Mouse (Mus musculus): ENCODE results near the gene Leo1.
A peak's percentile ranks its signal among the peaks of the same experiment; 100 is the strongest.

The Leo1 gene

DNA sequence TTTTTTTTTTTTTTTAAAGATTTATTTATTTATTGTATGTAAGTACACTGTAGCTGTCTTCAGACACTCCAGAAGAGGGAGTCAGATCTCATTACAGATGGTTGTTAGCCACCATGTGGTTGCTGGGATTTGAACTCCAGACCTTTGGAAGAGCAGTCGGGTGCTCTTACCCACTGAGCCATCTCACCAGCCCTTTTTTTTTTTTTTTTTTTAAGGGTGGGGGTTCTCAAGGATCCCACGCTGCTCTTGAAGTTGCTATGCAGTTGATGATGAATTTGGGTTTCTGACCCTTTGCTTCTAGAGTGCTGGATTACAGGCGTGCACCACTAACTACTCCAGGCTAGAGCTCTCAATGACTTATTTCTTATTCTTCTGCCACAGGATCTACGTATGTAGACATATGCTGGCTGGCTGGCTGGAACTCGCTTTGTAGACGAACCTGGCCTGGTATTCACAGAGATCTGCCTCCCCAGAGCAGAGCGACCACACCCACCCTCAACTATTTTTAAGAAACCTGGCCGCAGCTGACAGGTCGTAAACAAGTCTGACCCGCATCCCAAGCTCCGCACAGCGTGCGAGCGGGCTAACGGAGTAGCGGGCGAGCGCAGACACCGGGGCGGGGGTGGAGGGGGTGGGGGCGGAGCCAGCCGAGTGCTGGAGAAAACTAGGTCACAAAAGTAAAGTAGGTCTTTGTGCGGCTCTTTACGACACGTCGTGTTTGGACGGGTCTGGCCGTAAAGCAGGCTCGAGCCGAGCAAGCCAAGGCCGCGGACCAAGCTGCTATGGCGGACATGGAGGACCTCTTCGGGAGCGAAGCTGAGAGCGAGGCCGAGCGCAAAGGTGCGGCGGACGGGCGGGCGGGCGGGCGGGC, at the start of gene Leo1:
TSS of gene Leo1 (plus strand) at position 729 of the 871 bp plus-strand sequence.
- DNase-seq (ENCODE audit: low spot score), result peak; percentile 88

DNA sequence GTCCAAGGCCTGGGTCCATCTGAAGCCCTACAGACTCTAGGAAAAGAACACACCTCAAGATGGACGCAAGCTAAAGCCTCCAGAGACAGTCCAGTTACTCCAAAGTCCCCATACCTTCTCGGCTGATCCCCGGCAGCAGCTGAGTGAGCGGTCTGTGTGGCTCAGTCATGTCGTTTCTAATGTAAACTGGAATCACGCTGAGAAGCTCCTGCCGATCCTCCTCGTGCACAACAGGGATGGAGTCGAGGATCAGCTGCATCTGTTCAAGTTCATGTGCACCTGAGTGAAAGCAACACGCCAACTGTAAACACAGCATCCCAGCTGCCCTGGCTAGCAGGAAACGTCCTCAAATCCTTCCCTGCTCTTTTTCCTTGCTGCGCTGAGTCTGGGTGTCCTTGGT, 48.1 kb upstream of the Leo1 start:
- no peak for DNase-seq (ENCODE audit: low spot score)

DNA sequence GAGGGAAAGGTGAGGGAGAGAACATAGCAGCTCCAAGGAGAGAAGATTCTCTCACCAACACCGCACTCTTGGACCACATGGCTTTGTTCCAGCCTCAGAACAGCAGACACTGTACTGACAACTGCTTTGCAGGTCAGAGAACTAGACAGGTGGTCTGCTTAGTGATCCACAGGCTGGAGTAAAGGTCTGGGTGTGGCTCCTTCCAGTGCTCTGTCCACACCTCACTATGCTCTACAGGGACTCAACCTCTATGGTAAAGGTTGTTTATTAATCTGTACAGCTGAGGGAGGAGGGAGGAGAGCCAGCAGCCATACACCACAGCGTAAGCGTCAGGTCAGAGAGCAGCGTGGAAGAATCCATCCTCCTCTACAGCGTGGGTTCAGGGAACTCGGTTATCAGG, 45.4 kb upstream of the Leo1 start:
- no peak for DNase-seq (ENCODE audit: low spot score)

- DNase-seq (ENCODE audit: low spot score), result no peak
Observed at GRCm38 (mm10) chr9:75399069-75399468, 42.3 kb upstream of the Leo1 start.

DNA sequence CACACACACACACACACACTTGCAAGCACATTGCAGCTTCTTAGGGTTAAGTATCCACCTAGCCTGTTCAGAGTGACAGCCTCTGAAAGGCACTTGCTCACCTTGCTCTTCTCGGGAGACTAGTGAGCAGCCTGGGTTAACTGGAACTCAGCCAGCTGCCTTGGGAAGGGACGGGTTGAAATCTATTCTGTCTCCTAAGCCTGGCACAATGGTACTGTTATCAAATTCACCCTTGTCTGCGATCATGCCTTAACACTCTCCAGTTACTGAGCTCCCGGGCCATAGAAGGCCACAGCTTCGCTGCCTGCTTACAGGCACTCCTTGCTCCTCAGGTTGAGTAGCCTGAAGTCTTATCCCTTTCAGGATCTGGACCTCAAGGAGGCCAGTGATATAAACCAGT, 40.7 kb upstream of the Leo1 start:
- no peak for DNase-seq (ENCODE audit: low spot score)

GRCm38 (mm10) chr9:75401593-75402504, 39.5 kb upstream of the Leo1 start:
- no peak for DNase-seq (ENCODE audit: low spot score)

DNA sequence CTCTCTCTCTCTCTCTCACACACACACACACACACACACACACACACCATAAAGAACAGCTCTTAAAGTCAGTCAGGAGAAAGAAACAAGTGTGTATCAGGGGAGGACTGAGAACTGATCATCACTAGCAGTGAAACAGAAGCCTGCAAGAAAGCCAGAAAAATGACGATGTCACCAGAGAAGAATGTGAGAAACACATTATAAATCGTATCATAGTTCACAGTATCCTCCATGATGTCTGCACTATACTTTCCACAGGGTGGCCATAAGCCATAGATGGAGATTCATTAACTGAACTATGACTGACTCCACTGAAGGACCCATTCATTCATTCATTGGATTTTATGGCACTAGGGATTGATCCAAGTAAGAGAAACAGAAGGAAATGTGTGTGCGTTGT, 37.8 kb upstream of the Leo1 start:
- peak; percentile 35 for DNase-seq (ENCODE audit: low spot score)

- DNase-seq (ENCODE audit: low spot score), result peak; percentile 50
Observed at GRCm38 (mm10) chr9:75406121-75406520, 35.2 kb upstream of the Leo1 start.

- peak; percentile 67 for DNase-seq (ENCODE audit: low spot score)
Observed at GRCm38 (mm10) chr9:75407803-75408202, 33.5 kb upstream of the Leo1 start.

DNA sequence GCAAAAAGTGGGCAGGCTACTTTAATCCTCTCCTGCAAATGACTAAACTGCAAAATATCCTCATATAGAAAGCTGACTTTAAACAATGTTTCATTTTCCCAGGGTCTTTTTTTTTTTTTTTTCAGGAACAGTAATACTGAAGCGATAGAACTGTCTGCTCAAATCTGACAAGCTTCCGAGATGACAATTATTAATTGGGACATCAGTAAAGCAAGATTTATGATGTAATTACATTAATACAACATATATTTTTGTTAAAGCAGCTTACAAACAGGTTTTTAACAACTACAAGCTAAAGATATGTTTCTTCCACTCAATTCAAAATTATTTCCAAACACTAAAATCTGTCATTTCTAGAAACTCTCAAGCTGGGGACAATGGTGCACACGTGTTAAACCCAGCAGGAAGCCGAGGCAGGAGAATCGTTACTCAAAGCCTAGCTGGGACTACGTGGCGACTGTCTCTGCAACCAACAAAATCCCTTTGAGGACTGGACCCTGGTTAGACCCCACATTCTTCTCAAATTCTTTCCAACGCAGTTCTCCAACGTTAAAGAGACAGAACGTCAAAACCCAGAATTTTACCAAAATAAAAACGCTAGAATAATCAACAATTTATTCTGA, 33.0 kb upstream of the Leo1 start:
- DNase-seq (ENCODE audit: low spot score), result peak; percentile 48

- DNase-seq (ENCODE audit: low spot score), result peak; percentile 89
Observed at GRCm38 (mm10) chr9:75409031-75409851, 32.1 kb upstream of the Leo1 start.

DNA sequence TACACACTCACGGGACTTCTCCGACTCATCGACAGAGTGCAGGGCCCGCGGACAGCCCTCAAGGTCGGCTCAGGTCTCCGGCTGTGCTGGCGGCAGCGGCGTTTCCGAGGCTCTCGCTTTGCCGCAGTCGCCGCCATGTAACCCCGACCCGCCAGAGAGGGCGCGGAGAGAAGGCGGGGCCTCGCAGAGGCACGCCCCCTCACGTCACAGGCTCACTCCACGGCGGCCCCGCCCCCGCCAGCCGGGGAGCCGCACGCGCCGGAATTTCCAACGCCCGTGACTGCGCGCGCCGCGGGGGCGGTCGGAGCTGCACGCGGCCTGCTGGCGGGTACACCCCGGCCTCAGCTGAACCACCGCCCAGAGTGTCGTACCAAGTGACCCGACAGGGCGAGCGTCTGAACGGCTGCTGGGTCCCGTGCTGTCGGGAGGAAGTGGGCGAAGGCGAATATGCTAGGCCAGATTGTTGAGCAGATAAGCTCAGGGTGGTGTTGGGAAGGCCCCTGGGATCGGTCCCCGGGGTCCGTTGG, 31.4 kb upstream of the Leo1 start, which contains the start of gene Mapk6:
TSS of gene Mapk6 (minus strand) at position 154 of the 527 bp plus-strand sequence.
- DNase-seq (ENCODE audit: low spot score), result peak; percentile 92

DNA sequence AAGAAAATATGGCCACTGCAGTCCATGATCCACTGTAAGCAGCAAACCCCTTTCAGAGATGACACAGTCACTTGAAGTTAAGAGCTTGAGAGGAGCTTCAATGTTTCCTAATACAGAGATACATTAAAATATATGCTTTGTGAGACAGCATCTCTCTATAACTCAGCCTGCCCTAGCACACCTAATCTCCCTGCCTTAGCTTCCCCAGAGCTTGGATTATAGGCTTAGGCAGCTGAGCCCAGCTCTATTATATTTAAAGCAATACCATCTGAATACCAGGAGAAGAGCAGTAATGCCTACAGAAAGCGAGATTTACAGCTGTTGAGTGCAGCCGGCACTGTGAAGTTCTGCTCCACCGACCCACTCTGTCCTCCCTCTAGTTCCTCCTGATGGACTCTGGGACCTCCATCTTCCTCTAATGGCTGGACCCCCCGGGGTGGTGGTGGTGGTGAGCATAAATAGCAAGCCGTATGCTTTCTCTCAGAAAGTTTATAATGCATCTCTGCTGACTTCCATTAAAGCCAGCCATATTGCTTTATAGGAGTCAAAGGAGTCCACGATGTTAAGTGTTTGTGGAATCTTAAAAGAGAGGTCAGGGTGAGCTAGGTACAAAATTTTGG, 30.3 kb upstream of the Leo1 start:
- DNase-seq (ENCODE audit: low spot score), result no peak

DNA sequence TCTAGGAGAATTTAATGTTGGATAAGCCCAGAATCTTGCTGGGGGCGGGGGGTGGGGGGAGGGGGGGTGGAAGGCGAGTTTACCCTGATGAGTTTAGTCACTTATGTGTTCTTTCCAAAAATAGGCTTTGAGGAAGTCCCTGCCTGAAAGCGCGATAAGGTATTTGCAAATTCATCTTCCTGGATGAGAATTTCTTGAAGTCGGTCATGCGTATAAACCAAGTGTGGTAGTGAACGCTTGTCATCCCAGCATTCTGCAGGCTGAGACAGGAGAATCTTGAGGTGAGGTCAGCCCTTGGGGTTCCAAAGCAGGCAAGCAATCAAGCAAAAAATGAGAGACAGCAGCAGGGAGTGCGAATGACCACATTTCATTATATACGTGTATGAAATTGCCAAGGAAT, 29.7 kb upstream of the Leo1 start:
- DNase-seq (ENCODE audit: low spot score), result no peak

- DNase-seq (ENCODE audit: low spot score), result no peak
Observed at GRCm38 (mm10) chr9:75413206-75413605, 28.1 kb upstream of the Leo1 start.

DNA sequence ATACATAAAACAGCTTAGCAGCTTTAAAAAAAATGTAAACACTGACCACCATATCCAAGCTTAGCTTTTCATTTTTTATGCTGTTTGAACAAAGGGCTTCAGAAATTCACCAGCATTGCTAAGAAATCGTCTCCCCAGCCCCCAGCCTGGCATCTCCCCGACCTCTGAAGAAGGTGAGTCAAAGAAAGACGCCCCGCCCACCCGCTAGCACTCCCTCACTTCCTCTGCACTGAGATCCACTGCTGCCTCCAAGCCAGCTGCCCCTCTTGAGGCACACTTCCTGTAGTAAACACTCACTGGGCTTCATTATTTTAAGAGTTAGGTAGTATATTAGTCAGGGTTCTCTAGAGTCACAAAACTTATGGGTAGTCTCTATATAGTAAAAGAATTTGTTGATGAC, 27.1 kb upstream of the Leo1 start:
- no peak for DNase-seq (ENCODE audit: low spot score)

DNA sequence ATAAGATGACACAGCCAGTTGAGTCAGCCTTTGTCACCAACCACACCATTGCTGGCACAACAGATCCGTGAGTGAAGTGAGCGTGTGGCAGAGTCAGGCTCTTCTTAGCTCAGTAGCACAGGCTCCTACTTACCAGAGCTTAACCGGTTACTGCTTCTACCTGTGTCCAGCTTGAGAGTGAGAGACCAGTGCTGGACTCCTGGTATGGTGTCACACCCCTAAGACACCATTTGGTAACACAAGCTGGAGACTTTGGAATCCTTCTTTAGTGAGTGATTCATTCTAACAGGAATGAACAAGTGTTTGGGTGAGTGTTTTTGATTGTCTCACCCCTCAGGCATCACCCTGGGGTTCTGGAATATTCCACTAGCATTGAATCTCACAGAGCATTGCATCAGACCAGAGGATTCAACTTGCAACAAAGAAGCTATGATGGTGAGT, 19.1 kb upstream of the Leo1 start:
- DNase-seq (ENCODE audit: low spot score), result no peak

- DNase-seq (ENCODE audit: low spot score), result no peak
Observed at GRCm38 (mm10) chr9:75423683-75424082, 17.6 kb upstream of the Leo1 start.

GRCm38 (mm10) chr9:75424358-75425150, 16.8 kb upstream of the Leo1 start:
- DNase-seq (ENCODE audit: low spot score), result no peak
